Mouse (Mus musculus) erythroid progenitor cell, adult 5-6 weeks (primary cell): ENCODE data around the gene Ltb4r1. TPM values are rescaled to one million over a fixed set of nuclear protein-coding genes. Genes with fewer than 3 reads are reported as not detected.

ENCODE experiments used
- ATAC-seq: replicated peaks from 2 replicates; pipeline ENCODE4 v1.8.0; 2016; ENCODE audit warnings: moderate number of reproducible peaks, mild to moderate bottlenecking, moderate TSS enrichment, inconsistent platforms; ENCODE audit not compliant: poor library complexity, low FRiP score, severe bottlenecking
- total RNA-seq, 2 experiments: library from RNA; stranded (forward) in 1 of 2; stranded (reverse) in 1 of 2; fragments of 150-400 nt in 1 of 2; fragments of 186-747, 209-891 nt in 1 of 2; gene quantifications; 2 replicates each; pipeline versions ENCODE4 v1.2.3 to v1.2.4; 2015 to 2017; ENCODE audit warnings: low replicate concordance in 2 of 2

Ltb4r1 gene
- total RNA-seq, 2 experiments from 2014 or later = 2.8 to 8.8 TPM

DNA sequence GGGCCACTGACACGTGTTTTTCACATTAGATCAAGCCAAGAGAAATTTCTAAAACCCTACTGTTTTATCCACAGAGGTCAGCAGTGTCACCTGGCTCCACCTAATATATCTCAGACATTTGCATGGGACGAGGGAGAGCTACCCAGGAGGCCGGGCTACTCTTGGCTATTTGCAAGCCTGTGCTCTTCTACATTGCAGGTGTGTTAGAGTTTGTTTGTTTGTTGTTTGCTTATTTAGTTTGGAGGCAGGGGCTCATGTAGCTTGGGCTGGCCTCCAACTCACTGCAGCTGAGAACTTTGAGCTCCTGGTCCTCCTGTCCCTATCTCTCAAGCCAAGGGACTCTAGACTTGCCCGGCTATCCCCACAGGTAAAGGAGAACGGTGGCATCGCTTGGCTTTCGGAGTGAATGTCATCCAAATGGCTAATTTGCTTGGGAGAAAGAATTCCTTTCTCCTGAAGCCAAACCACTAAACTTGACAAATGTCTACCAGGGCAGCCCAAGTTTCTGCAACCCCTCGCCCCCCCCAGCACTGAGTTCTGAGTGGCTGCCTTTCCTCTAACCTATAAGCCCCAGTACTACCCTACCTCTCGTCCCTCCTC lies 16.7 kb downstream of the Ltb4r1 start:
- no peak for ATAC-seq

DNA sequence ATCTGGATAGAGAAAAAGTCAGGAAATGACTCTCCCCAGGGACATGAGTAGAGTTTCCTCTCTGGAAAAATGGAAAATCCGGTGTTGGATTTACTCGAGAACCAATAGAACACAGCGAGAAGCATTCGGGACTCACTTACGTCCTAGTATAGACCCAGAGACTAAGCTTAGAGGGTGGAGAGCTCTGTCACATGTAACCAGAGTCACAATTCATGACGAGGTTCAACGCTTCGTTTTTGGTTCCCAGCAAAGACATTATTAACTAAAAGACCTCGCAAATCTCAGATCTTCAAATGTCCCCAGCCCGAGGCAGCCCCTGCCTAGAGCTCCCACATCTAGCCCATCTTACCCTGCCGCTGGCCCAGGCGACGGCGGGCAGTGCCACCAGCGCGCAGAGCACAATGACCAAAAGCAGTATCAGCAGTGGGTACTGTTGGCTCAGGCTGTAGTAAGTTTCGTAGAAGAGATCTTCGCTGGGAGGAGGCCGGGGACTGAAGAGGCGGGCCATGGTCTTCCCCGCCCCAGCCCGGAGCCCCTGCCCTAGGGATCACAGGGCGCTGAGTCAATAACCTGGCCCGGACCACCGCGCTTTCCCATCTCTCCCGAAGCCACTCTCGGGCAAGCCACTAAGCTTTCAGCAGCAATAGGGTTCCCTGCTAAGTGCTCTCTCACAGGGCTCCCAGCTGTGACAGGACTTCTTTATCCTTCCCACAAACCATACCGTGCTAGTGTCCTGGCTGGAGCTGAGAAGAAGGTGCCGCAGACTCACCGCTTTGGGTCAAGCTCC lies 17.6 kb downstream of the Ltb4r1 start:
- ATAC-seq = no peak

DNA sequence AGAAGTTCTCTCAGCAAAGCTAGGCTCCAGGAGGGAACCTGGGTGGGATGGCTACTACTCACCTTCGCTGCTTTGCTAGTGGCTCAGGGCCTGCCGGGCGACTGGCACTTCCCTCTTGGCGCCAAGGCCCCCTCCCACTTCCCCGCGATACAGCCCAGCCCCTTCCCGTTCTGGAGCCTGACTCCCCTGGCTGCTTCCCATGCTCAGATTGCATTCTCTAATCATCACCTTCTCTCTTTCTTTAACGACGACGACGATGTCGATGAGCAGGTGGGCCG lies 18.1 kb downstream of the Ltb4r1 start, which contains the start of gene Adcy4:
Gene Adcy4, minus strand, starts transcription at position 138 of the 278 bp plus-strand sequence.
- no peak for ATAC-seq

DNA sequence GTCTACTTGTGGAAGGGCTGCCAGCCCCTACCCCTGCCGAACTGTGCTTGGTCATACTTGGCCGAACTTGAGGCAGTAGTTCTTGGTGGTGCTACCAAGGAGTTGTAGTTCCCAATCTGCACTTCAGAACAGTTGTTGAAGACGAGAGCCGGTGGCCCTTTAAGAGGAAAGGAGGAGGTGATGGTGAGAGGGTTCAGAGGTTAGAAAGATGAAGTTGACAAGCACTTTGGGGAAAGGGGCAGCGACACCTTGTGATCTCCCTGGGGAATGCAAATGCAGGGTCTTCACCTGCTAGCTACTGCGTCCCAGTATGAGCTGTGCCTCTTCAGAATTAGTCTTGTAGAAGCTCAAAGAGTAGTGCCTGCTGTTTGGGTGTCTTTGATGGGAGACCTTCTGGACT lies 19.4 kb downstream of the Ltb4r1 start:
- ATAC-seq = no peak

DNA sequence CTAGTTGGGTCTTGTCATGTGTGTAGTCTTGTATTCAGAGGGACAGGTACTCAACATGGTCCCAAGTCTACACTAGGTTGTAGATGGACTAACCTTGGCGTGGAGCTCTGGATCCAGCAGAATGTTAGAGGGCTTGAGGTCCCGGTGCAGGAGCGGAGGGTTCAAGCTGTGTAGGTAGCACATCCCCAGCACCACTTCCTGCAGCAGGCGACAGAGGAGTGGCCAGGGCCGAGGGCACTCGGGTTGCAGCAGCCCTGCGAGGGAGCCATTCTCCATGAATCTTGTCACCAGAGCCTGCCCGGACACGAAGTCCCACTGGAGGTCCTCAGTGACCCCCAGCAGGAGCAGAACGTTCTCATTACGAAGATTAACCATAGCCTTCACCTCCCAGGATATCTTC lies 22.0 kb downstream of the Ltb4r1 start:
- ATAC-seq = no peak

DNA sequence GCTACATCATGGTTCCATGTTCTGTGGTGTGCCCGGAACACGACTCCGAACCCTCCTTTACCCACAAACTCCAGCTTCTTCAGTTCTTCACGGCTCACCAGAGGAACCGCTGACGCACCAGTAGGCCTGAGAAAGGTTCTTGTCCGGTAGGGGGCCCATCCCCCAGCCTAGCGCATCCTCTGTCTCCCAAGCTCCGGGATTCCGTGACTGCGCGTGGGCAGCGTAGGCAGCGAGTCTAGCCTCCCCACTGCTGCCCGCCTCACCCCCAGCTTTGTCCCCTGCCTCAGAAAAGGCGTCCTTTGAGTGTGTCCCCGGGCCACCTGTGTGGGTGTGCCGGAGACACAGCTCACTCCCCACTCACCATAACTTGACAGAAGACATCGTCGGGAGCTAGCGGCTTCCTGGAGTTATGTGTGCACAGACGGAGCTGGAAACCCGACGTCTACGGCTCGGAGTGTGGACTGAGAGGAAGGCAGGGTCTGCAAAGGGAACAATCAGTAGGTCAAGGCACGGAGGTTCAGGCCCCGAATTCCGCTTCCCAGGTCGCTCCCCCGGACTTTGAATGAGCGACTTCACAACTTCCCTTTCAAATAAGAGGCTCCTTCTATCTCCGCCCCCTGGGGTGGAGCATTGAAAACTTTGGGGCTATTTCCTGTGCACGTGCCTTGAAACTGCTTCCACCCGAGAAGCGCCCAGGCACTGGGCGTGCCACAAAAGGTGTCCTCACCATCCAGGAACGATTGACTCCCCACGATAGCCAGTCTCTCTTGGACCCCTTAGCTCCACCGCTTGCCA lies 22.7 kb downstream of the Ltb4r1 start, which contains the start of gene Ripk3:
Gene Ripk3, minus strand, starts transcription at position 610 of the 795 bp plus-strand sequence.
- no peak for ATAC-seq

DNA sequence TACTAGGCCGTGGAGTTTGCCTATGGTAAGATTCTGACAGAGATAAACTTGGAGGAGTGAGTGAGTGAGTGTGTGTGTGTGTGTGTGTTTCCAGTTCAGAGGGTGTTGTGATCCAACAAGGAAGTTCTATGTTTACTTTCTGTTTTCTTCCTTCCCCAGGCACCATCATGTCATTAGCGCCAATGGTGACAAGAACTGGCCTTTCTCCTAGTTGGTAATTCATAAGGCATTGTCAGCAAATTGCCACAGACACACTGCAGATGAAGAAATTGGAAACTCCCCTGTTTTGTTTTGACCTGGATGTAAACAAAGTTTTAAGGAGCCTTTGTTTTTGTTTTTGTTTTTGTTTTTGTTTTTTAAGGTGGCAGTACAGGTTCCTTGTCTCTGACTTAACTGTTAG lies 27.7 kb downstream of the Ltb4r1 start:
- no peak for ATAC-seq

DNA sequence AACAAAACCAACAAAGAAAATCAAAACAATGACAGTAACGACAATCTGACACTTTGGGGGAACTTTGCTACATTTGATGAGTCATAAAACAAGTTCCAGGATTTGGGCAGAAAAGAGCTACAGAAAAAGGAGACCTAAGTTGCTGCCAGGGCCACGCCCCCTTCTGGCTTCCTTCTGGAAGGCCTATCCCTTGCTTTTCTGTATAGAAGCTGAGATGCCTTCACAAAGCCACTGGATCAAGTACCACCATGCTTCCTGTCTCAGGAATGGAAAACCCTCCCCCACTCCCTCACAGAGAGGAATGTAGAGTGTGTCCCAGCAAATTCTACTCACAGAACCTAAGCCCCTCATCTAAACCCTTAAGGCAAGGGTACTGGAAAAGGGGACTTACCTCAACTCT lies 28.2 kb downstream of the Ltb4r1 start:
- ATAC-seq = no peak

DNA sequence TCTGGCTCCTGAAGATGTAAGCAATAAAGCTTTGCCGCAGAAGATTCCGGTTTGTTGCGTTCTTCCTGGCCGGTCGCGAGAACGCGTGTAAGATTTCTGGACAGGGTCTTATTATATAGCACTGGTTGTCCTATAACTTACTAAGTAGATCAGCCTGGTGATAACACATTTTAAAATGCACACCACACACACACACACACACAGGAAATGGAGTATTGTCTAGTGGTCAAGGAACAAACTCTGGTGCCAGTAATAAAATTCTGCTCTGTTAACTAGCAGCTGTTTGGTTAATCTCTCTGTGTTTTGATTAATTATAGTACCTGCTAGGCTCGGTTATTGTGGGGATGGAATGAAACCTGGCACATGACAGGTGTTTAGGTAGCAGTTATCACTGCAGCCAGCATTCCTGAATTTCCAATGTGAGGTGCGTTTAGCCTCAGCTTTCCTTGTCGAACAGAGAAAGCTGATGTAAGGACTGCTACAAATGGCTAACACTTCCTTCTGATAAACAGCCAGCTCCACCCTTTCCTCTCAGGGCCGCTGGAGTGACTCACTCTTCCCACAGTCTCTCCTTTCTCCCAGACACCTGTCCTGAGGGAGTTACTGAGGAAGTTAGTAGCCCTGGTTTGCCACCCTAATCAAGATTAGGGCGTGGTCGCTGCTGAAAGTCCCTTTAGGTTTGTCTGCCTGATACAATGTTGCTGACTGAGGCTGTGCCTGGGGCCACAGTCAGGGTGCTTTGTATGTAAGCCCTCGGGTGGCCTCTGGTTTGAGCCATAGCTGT lies 29.8 kb downstream of the Ltb4r1 start:
- no peak for ATAC-seq

DNA sequence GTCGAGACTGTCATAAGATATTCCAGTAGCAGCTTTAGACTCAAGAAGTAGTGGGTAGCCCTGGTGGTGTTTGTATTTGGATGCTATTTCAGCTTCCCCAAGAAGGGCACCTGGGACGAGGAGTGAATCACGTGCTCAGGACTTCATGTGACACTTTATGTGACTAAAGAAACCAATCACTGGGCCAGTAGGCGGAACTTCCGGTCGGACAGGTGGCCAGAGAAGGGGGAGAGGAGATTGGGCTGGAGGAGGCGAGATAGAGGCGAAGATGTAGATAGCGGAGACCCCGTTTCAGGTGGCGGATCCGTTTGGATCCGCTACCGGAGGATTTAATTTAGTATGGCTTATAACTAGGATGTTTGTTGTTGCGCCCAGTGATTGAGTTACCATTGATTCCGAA lies 49.1 kb downstream of the Ltb4r1 start:
- ATAC-seq = no peak

DNA sequence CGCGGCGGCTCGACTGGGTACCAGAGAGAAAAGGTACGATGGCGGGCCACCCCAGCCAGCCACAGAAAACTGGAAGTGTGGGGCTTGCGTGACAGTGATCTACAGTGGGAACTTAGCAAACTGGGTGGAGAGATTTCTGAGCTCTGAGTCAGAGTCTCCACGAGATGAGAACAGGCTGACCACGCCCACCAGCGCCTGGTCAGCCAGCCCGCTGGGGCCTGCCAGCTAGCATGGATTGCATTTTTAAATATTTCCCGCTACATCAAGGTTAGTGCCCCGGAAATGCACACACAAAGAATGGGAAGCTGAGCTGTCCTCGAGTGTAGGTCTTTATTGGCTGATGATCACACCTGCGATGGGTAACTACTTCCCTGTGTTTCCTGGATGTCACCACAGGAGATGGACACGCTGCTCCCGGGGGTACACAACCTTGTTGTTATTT lies 49.6 kb downstream of the Ltb4r1 start:
- ATAC-seq = no peak

Other genes starting within 250 kb of the Ltb4r1 start
Only the 30 nearest of the 34 such genes appear.
- not detected in 2 replicates for gene Fitm1, start 190.3 kb upstream of the Ltb4r1 start, total RNA-seq (2015; ENCODE audit: low replicate concordance)
- gene Fitm1, start 190.3 kb upstream of the Ltb4r1 start, total RNA-seq (2017; ENCODE audit: low replicate concordance) = not detected in 2 replicates
- gene Psme1, start 187.8 kb upstream of the Ltb4r1 start, total RNA-seq (2015; ENCODE audit: low replicate concordance) = 287 and 391 TPM in 2 replicates
- 37.7 and 64.8 TPM in 2 replicates for gene Psme1, start 187.8 kb upstream of the Ltb4r1 start, total RNA-seq (2017; ENCODE audit: low replicate concordance)
- gene Emc9, start 180.7 kb upstream of the Ltb4r1 start, total RNA-seq (2015; ENCODE audit: low replicate concordance) = 11.7 and 19.8 TPM in 2 replicates
- 3.3 and 14.8 TPM in 2 replicates for gene Emc9, start 180.7 kb upstream of the Ltb4r1 start, total RNA-seq (2017; ENCODE audit: low replicate concordance)
- gene Psme2, start 174.8 kb upstream of the Ltb4r1 start, total RNA-seq (2015; ENCODE audit: low replicate concordance) = 112 and 141 TPM in 2 replicates
- gene Psme2, start 174.8 kb upstream of the Ltb4r1 start, total RNA-seq (2017; ENCODE audit: low replicate concordance) = 45.1 and 109 TPM in 2 replicates
- 20.2 and 22.2 TPM in 2 replicates for gene Rnf31, start 174.3 kb upstream of the Ltb4r1 start, total RNA-seq (2015; ENCODE audit: low replicate concordance)
- gene Rnf31, start 174.3 kb upstream of the Ltb4r1 start, total RNA-seq (2017; ENCODE audit: low replicate concordance) = 31.8 and 34.7 TPM in 2 replicates
- 70.8 and 89.0 TPM in 2 replicates for gene Irf9, start 162.4 kb upstream of the Ltb4r1 start, total RNA-seq (2015; ENCODE audit: low replicate concordance)
- 87.4 and 106 TPM in 2 replicates for gene Irf9, start 162.4 kb upstream of the Ltb4r1 start, total RNA-seq (2017; ENCODE audit: low replicate concordance)
- gene Rec8, start 147.9 kb upstream of the Ltb4r1 start, total RNA-seq (2015; ENCODE audit: low replicate concordance) = 6.5 TPM in 1 of 2 replicates, not detected in the other
- 1.4 and 7.7 TPM in 2 replicates for gene Rec8, start 147.9 kb upstream of the Ltb4r1 start, total RNA-seq (2017; ENCODE audit: low replicate concordance)
- gene Ipo4, start 130.0 kb upstream of the Ltb4r1 start, total RNA-seq (2015; ENCODE audit: low replicate concordance) = 29.9 and 46.5 TPM in 2 replicates
- 18.1 and 53.9 TPM in 2 replicates for gene Ipo4, start 130.0 kb upstream of the Ltb4r1 start, total RNA-seq (2017; ENCODE audit: low replicate concordance)
- gene Gm49378, start 128.1 kb upstream of the Ltb4r1 start, total RNA-seq (2015; ENCODE audit: low replicate concordance) = 12.3 and 17.2 TPM in 2 replicates
- gene Gm49378, start 128.1 kb upstream of the Ltb4r1 start, total RNA-seq (2017; ENCODE audit: low replicate concordance) = 3.5 and 7.0 TPM in 2 replicates
- 39.8 and 58.4 TPM in 2 replicates for gene Tm9sf1, start 122.2 kb upstream of the Ltb4r1 start, total RNA-seq (2015; ENCODE audit: low replicate concordance)
- 47.0 and 64.3 TPM in 2 replicates for gene Tm9sf1, start 122.2 kb upstream of the Ltb4r1 start, total RNA-seq (2017; ENCODE audit: low replicate concordance)
- 6.5 TPM in 1 of 2 replicates, not detected in the other for gene Tssk4, start 115.8 kb upstream of the Ltb4r1 start, total RNA-seq (2015; ENCODE audit: low replicate concordance)
- 1.3 and 2.5 TPM in 2 replicates for gene Tssk4, start 115.8 kb upstream of the Ltb4r1 start, total RNA-seq (2017; ENCODE audit: low replicate concordance)
- gene Mdp1, start 105.5 kb upstream of the Ltb4r1 start, total RNA-seq (2015; ENCODE audit: low replicate concordance) = 14.3 and 20.5 TPM in 2 replicates
- 2.3 and 14.9 TPM in 2 replicates for gene Mdp1, start 105.5 kb upstream of the Ltb4r1 start, total RNA-seq (2017; ENCODE audit: low replicate concordance)
- 1.7 and 3.6 TPM in 2 replicates for gene Gmpr2, start 94.0 kb upstream of the Ltb4r1 start, total RNA-seq (2015; ENCODE audit: low replicate concordance)
- 9.0 and 14.1 TPM in 2 replicates for gene Gmpr2, start 94.0 kb upstream of the Ltb4r1 start, total RNA-seq (2017; ENCODE audit: low replicate concordance)
- gene Nedd8, start 93.8 kb upstream of the Ltb4r1 start, total RNA-seq (2015; ENCODE audit: low replicate concordance) = 105 and 189 TPM in 2 replicates
- gene Nedd8, start 93.8 kb upstream of the Ltb4r1 start, total RNA-seq (2017; ENCODE audit: low replicate concordance) = 102 and 138 TPM in 2 replicates
- 39.6 and 50.7 TPM in 2 replicates for gene Tinf2, start 84.1 kb upstream of the Ltb4r1 start, total RNA-seq (2015; ENCODE audit: low replicate concordance)
- 31.5 and 57.4 TPM in 2 replicates for gene Tinf2, start 84.1 kb upstream of the Ltb4r1 start, total RNA-seq (2017; ENCODE audit: low replicate concordance)
- 1.4 and 4.6 TPM in 2 replicates for gene Tgm1, start 52.0 kb upstream of the Ltb4r1 start, total RNA-seq (2015; ENCODE audit: low replicate concordance)
- 1.8 TPM in 1 of 2 replicates, not detected in the other for gene Tgm1, start 52.0 kb upstream of the Ltb4r1 start, total RNA-seq (2017; ENCODE audit: low replicate concordance)
- 2.9 and 6.3 TPM in 2 replicates for gene Rabggta, start 43.7 kb upstream of the Ltb4r1 start, total RNA-seq (2015; ENCODE audit: low replicate concordance)
- 6.0 TPM in 1 of 2 replicates, not detected in the other for gene Rabggta, start 43.7 kb upstream of the Ltb4r1 start, total RNA-seq (2017; ENCODE audit: low replicate concordance)
- 6.7 and 39.3 TPM in 2 replicates for gene Dhrs1, start 20.3 kb upstream of the Ltb4r1 start, total RNA-seq (2015; ENCODE audit: low replicate concordance)
- 0.76 and 10.4 TPM in 2 replicates for gene Dhrs1, start 20.3 kb upstream of the Ltb4r1 start, total RNA-seq (2017; ENCODE audit: low replicate concordance)
- gene Nop9, start 20.3 kb upstream of the Ltb4r1 start, total RNA-seq (2015; ENCODE audit: low replicate concordance) = 5.9 and 8.6 TPM in 2 replicates
- gene Nop9, start 20.3 kb upstream of the Ltb4r1 start, total RNA-seq (2017; ENCODE audit: low replicate concordance) = 7.2 and 11.7 TPM in 2 replicates
- not detected in 2 replicates for gene Cideb, start 7.5 kb upstream of the Ltb4r1 start, total RNA-seq (2015; ENCODE audit: low replicate concordance)
- not detected in 2 replicates for gene Cideb, start 7.5 kb upstream of the Ltb4r1 start, total RNA-seq (2017; ENCODE audit: low replicate concordance)
- not detected in 2 replicates for gene Ltb4r2, start 4.5 kb upstream of the Ltb4r1 start, total RNA-seq (2015; ENCODE audit: low replicate concordance)
- not detected in 2 replicates for gene Ltb4r2, start 4.5 kb upstream of the Ltb4r1 start, total RNA-seq (2017; ENCODE audit: low replicate concordance)
- gene Adcy4, start 18.1 kb downstream of the Ltb4r1 start, total RNA-seq (2015; ENCODE audit: low replicate concordance) = not detected in 2 replicates
- gene Adcy4, start 18.1 kb downstream of the Ltb4r1 start, total RNA-seq (2017; ENCODE audit: low replicate concordance) = not detected in 2 replicates
- gene Ripk3, start 22.9 kb downstream of the Ltb4r1 start, total RNA-seq (2015; ENCODE audit: low replicate concordance) = 18.4 and 28.1 TPM in 2 replicates
- 2.3 and 33.1 TPM in 2 replicates for gene Ripk3, start 22.9 kb downstream of the Ltb4r1 start, total RNA-seq (2017; ENCODE audit: low replicate concordance)
- not detected in 2 replicates for gene Nfatc4, start 57.2 kb downstream of the Ltb4r1 start, total RNA-seq (2015; ENCODE audit: low replicate concordance)
- not detected in 2 replicates for gene Nfatc4, start 57.2 kb downstream of the Ltb4r1 start, total RNA-seq (2017; ENCODE audit: low replicate concordance)
- gene Nynrin, start 88.0 kb downstream of the Ltb4r1 start, total RNA-seq (2015; ENCODE audit: low replicate concordance) = under 0.01 and 4.2 TPM in 2 replicates
- gene Nynrin, start 88.0 kb downstream of the Ltb4r1 start, total RNA-seq (2017; ENCODE audit: low replicate concordance) = 0.26 and 0.45 TPM in 2 replicates
- gene Cbln3, start 118.4 kb downstream of the Ltb4r1 start, total RNA-seq (2015; ENCODE audit: low replicate concordance) = 0.42 TPM in 1 of 2 replicates, not detected in the other
- gene Cbln3, start 118.4 kb downstream of the Ltb4r1 start, total RNA-seq (2017; ENCODE audit: low replicate concordance) = not detected in 2 replicates
- 3.2 and 3.8 TPM in 2 replicates for gene Khnyn, start 119.0 kb downstream of the Ltb4r1 start, total RNA-seq (2015; ENCODE audit: low replicate concordance)
- 5.0 and 8.1 TPM in 2 replicates for gene Khnyn, start 119.0 kb downstream of the Ltb4r1 start, total RNA-seq (2017; ENCODE audit: low replicate concordance)
- gene Sdr39u1, start 134.3 kb downstream of the Ltb4r1 start, total RNA-seq (2015; ENCODE audit: low replicate concordance) = 5.4 and 5.9 TPM in 2 replicates
- gene Sdr39u1, start 134.3 kb downstream of the Ltb4r1 start, total RNA-seq (2017; ENCODE audit: low replicate concordance) = 0.64 TPM in 1 of 2 replicates, not detected in the other
- gene Cma1, start 178.7 kb downstream of the Ltb4r1 start, total RNA-seq (2015; ENCODE audit: low replicate concordance) = not detected in 2 replicates
- not detected in 2 replicates for gene Cma1, start 178.7 kb downstream of the Ltb4r1 start, total RNA-seq (2017; ENCODE audit: low replicate concordance)
- gene Cma2, start 185.0 kb downstream of the Ltb4r1 start, total RNA-seq (2015; ENCODE audit: low replicate concordance) = not detected in 2 replicates
- gene Cma2, start 185.0 kb downstream of the Ltb4r1 start, total RNA-seq (2017; ENCODE audit: low replicate concordance) = not detected in 2 replicates